Mouse (Mus musculus): ENCODE data around the gene Prss21. TPM values are rescaled to one million over a fixed set of nuclear protein-coding genes. Genes with fewer than 3 reads are reported as not detected.

Prss21 gene
- total RNA-seq (2021) (not detected), polyA plus RNA-seq (2012; rRNA removed) (not detected in 2 replicates)
- long read RNA-seq: 0 reads

GRCm38 (mm10) chr17:23867756-23868155 is at the start of gene Prss21:
Prss21 (plus strand) TSS chr17:23868056.
- no peak within 1 kb of the TSS for H3K4me3 ChIP-seq
- H3K9ac ChIP-seq (ENCODE audit: low read depth, low read length): no peak within 1 kb of the TSS
- no peak for DNase-seq
- no peaks in the 10 kb centered on the region for H3K27me3 ChIP-seq (ENCODE audit: control insufficient read depth, insufficient read depth, low read length)
- H3K36me3 ChIP-seq (ENCODE audit: control insufficient read depth, insufficient read depth, low read length): no peaks in the 10 kb centered on the region
- H3K4me1 ChIP-seq (ENCODE audit: control insufficient read depth, insufficient read depth, low read length): no peaks in the 10 kb centered on the region
- WGBS: 83% methylated on average over 15 of the region's 15 CpGs
- intact Hi-C loops (cut with DNase I): no loop called here
- H3K79me2 ChIP-seq (replicated peaks; ENCODE audit: control insufficient read depth, insufficient read depth, low read length): no peaks in the 10 kb centered on the region
- H3K27ac ChIP-seq: no peak within 1 kb of the TSS
- TF ChIP-seq POLR2A (IDR thresholded peaks at IDR 0.05; ENCODE audit: insufficient read depth, low read depth, low read length) (no peak), CTCF (IDR thresholded peaks at IDR 0.05) (no peak), EP300 (IDR thresholded peaks at IDR 0.05; ENCODE audit: insufficient read depth, low read depth, low read length) (no peak)

GRCm38 (mm10) chr17:23818579-23818978 is 49.3 kb upstream of the Prss21 start:
- Histone ChIP-seq H3K27me3 (ENCODE audit: control insufficient read depth, insufficient read depth, low read length) (no peaks in the 10 kb centered on the region), H3K4me3 (no peak overlapping the region), H3K79me2 (replicated peaks; ENCODE audit: control insufficient read depth, insufficient read depth, low read length) (no peaks in the 10 kb centered on the region), H3K27ac (no peak overlapping the region), H3K4me1 (ENCODE audit: control insufficient read depth, insufficient read depth, low read length) (no peaks in the 10 kb centered on the region), H3K36me3 (ENCODE audit: control insufficient read depth, insufficient read depth, low read length) (peaks cover 32% of the 10 kb centered on the region), H3K9ac (ENCODE audit: low read depth, low read length) (no peak overlapping the region)
- 92% methylated on average over 8 of the region's 8 CpGs for WGBS
- intact Hi-C loops (cut with DNase I): no loop called here
- DNase-seq: no peak
- TF ChIP-seq EP300 (IDR thresholded peaks at IDR 0.05; ENCODE audit: insufficient read depth, low read depth, low read length) (no peak), POLR2A (IDR thresholded peaks at IDR 0.05; ENCODE audit: insufficient read depth, low read depth, low read length) (no peak), CTCF (IDR thresholded peaks at IDR 0.05) (no peak)

- intact Hi-C loops (cut with DNase I): no loop called here
- Histone ChIP-seq H3K4me1 (ENCODE audit: control insufficient read depth, insufficient read depth, low read length) (no peaks in the 10 kb centered on the region), H3K27ac (no peak overlapping the region), H3K79me2 (replicated peaks; ENCODE audit: control insufficient read depth, insufficient read depth, low read length) (no peaks in the 10 kb centered on the region), H3K36me3 (ENCODE audit: control insufficient read depth, insufficient read depth, low read length) (peaks cover 27% of the 10 kb centered on the region), H3K9ac (ENCODE audit: low read depth, low read length) (no peak overlapping the region), H3K27me3 (ENCODE audit: control insufficient read depth, insufficient read depth, low read length) (no peaks in the 10 kb centered on the region), H3K4me3 (no peak overlapping the region)
- TF ChIP-seq POLR2A (IDR thresholded peaks at IDR 0.05; ENCODE audit: insufficient read depth, low read depth, low read length) (no peak), CTCF (IDR thresholded peaks at IDR 0.05) (no peak), EP300 (IDR thresholded peaks at IDR 0.05; ENCODE audit: insufficient read depth, low read depth, low read length) (no peak)
- WGBS: 97% methylated on average over 25 of the region's 25 CpGs
- DNase-seq: no peak
These were observed 48.6 kb upstream of the Prss21 start for GRCm38 (mm10) chr17:23819235-23819634.

GRCm38 (mm10) chr17:23820731-23821130 is 47.1 kb upstream of the Prss21 start:
- TF ChIP-seq EP300 (IDR thresholded peaks at IDR 0.05; ENCODE audit: insufficient read depth, low read depth, low read length): no peak
- no peak for TF ChIP-seq CTCF (IDR thresholded peaks at IDR 0.05)
- TF ChIP-seq POLR2A (IDR thresholded peaks at IDR 0.05; ENCODE audit: insufficient read depth, low read depth, low read length): no peak
- DNase-seq: no peak
- H3K27me3 ChIP-seq (ENCODE audit: control insufficient read depth, insufficient read depth, low read length): no peaks in the 10 kb centered on the region
- no peaks in the 10 kb centered on the region for H3K4me1 ChIP-seq (ENCODE audit: control insufficient read depth, insufficient read depth, low read length)
- intact Hi-C loops (cut with DNase I): no loop called here
- WGBS: 96% methylated on average over 5 of the region's 5 CpGs
- H3K79me2 ChIP-seq (replicated peaks; ENCODE audit: control insufficient read depth, insufficient read depth, low read length): no peaks in the 10 kb centered on the region
- no peak overlapping the region for H3K4me3 ChIP-seq
- no peak overlapping the region for H3K9ac ChIP-seq (ENCODE audit: low read depth, low read length)
- no peak overlapping the region for H3K27ac ChIP-seq
- H3K36me3 ChIP-seq (ENCODE audit: control insufficient read depth, insufficient read depth, low read length): peaks cover 22% of the 10 kb centered on the region

GRCm38 (mm10) chr17:23822094-23822493 is 45.8 kb upstream of the Prss21 start:
- H3K36me3 ChIP-seq (ENCODE audit: control insufficient read depth, insufficient read depth, low read length): peaks cover 19% of the 10 kb centered on the region
- H3K4me1 ChIP-seq (ENCODE audit: control insufficient read depth, insufficient read depth, low read length): no peaks in the 10 kb centered on the region
- H3K27me3 ChIP-seq (ENCODE audit: control insufficient read depth, insufficient read depth, low read length): no peaks in the 10 kb centered on the region
- TF ChIP-seq CTCF (IDR thresholded peaks at IDR 0.05): no peak
- H3K27ac ChIP-seq: no peak overlapping the region
- intact Hi-C loops (cut with DNase I): no loop called here
- H3K79me2 ChIP-seq (replicated peaks; ENCODE audit: control insufficient read depth, insufficient read depth, low read length): no peaks in the 10 kb centered on the region
- no peak overlapping the region for H3K4me3 ChIP-seq
- WGBS: 60% methylated on average over 6 of the region's 6 CpGs
- H3K9ac ChIP-seq (ENCODE audit: low read depth, low read length): no peak overlapping the region
- DNase-seq: no peak

- TF ChIP-seq EP300 (IDR thresholded peaks at IDR 0.05; ENCODE audit: insufficient read depth, low read depth, low read length) (no peak), POLR2A (IDR thresholded peaks at IDR 0.05; ENCODE audit: insufficient read depth, low read depth, low read length) (no peak), CTCF (IDR thresholded peaks at IDR 0.05) (no peak)
- H3K27me3 ChIP-seq (ENCODE audit: control insufficient read depth, insufficient read depth, low read length): no peaks in the 10 kb centered on the region
- WGBS: 76% methylated on average over 16 of the region's 16 CpGs
These were observed 44.8 kb upstream of the Prss21 start for GRCm38 (mm10) chr17:23823018-23823417.

More at GRCm38 (mm10) chr17:23823018-23823417, 44.8 kb upstream of the Prss21 start:
- DNase-seq: no peak
- Histone ChIP-seq H3K79me2 (replicated peaks; ENCODE audit: control insufficient read depth, insufficient read depth, low read length) (no peaks in the 10 kb centered on the region; the same call in 1 of the 2 replicates), H3K4me3 (no peak overlapping the region), H3K4me1 (ENCODE audit: control insufficient read depth, insufficient read depth, low read length) (no peaks in the 10 kb centered on the region), H3K27ac (no peak overlapping the region), H3K9ac (ENCODE audit: low read depth, low read length) (no peak overlapping the region), H3K36me3 (ENCODE audit: control insufficient read depth, insufficient read depth, low read length) (peaks cover 14% of the 10 kb centered on the region)
- intact Hi-C loops (cut with DNase I): no loop called here

All from heart, adult 2 months (tissue).